Comparison of ENCODE assay signal across 8 mouse cellular contexts in the genomic region with DNA sequence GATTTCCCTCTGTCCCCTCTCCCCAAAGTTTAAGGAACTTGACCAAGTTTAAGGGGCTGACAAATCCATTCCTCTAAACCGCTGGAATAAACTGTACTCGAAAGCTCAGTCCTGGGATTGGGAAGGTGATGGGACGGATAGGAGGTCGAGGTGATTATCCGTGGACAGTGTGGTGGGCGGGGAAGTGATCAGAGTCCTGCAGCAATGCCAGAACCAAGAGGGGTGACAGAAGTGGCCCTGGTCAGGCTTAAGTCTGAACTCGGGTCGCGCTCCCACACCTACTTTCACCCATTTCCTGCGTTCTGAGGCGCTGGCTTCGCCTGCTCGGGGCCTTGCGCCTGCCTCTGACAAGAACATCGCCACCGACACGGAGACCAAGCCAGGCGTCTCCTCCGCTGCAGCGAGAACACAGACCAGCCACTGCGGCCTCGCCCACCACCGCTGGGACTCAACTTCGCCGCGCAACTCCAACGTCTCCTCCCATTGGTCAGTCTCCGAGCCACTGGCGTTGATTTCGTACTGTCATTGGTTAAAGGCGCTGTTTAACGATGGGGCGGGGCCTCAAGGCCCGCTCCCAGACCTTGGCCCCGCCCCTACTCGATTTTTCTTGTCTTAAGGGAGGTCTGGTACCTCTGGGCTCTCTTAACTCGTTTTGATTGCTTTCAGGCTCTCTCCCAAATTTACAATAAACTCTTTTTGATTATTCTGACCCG. TPM values are rescaled to one million over a fixed set of nuclear protein-coding genes. Genes with fewer than 3 reads are reported as not detected.
DNase-seq lines count a peak whose midpoint lies in the region; ATAC-seq lines count a peak whose summit lies in the region.

No protein-coding gene starts in this region.

- peaks cover 12% of the 10 kb centered on the region; the same call in 1 of the 2 replicates for H3K4me1 ChIP-seq in intestine, embryonic 14.5 days (replicated peaks; ENCODE audit: control insufficient read depth, insufficient read depth, low read length)

- H3K4me3 ChIP-seq in intestine, embryonic 14.5 days (ENCODE audit: low read depth, low read length): peak overlapping the region; percentile 53

- DNase-seq in adrenal gland, adult (ENCODE audit: inconsistent age in 2 of 2, low spot score in 1 of 2): peak; percentile 88 to 94
- DNase-seq in embryo, embryonic 10.5 days (ENCODE audit: low spot score): peak; percentile 99
- DNase-seq in gastrocnemius, postnatal 14 days: peak; percentile 88
- peak; percentile 95 for DNase-seq in intestine, embryonic 14.5 days (ENCODE audit: low spot score)
- DNase-seq in left cerebral cortex, postnatal 14 days (ENCODE audit: low spot score in 2 of 2): peak; percentile 90 to 93
- peak; percentile 96 for DNase-seq in mesoderm, embryonic 11.5 days (ENCODE audit: low read depth, low spot score)
- DNase-seq in right cerebral cortex, postnatal 36 days (ENCODE audit: low spot score in 2 of 2): peak; percentile 80 to 82
- DNase-seq in yolk sac, embryonic 10.5 days (ENCODE audit: low spot score): peak; percentile 94

- intact Hi-C loops in gastrocnemius, postnatal 14 days (cut with DNase I; ENCODE audit: low total_unique reads): no loop called here
- intact Hi-C loops in left cerebral cortex, postnatal 14 days (cut with DNase I): no loop called here

- under 1% methylated on average over 38 of the region's 38 CpGs for WGBS in intestine, embryonic 14.5 days

- peak overlapping the region; percentile 84 for H3K4me2 ChIP-seq in intestine, embryonic 14.5 days (ENCODE audit: low read length)

- H3K9me3 ChIP-seq in intestine, embryonic 14.5 days (ENCODE audit: control insufficient read depth, low read length): no peaks in the 10 kb centered on the region

- ATAC-seq in intestine, embryonic 14.5 days (replicated peaks; ENCODE audit: low FRiP score, low TSS enrichment, low read depth): peak; percentile 96

- no peak overlapping the region for H3K27ac ChIP-seq in intestine, embryonic 14.5 days (ENCODE audit: low read depth)

- no peaks in the 10 kb centered on the region for H3K27me3 ChIP-seq in intestine, embryonic 14.5 days (replicated peaks; ENCODE audit: control insufficient read depth, insufficient read depth, low read length)

- H3K9ac ChIP-seq in intestine, embryonic 14.5 days (ENCODE audit: low read length): peak overlapping the region; percentile 46

- H3K36me3 ChIP-seq in intestine, embryonic 14.5 days (ENCODE audit: control insufficient read depth, insufficient read depth, low read length): no peaks in the 10 kb centered on the region

RNA-seq across cellular contexts. Expression of a gene that starts 1.1 kb away (rescaled TPM):
- under 1 TPM; 0.66 to 0.74 TPM for total RNA-seq in gastrocnemius, postnatal 14 days (2021)
- 13.4 and 15.7 TPM in 2 replicates for polyA plus RNA-seq in intestine, embryonic 14.5 days (2014; fragmentation: Nextera tagmentation; extraction: Ambion mirVana)
- total RNA-seq in left cerebral cortex, postnatal 14 days (2021): under 1 TPM; 0.29 to 0.61 TPM

RNA-seq across cellular contexts. Expression of a gene that starts 1.2 kb away (rescaled TPM):
- 1 to 10 TPM; 4.1 to 6.5 TPM for total RNA-seq in gastrocnemius, postnatal 14 days (2021)
- 59.9 and 61.8 TPM in 2 replicates for polyA plus RNA-seq in intestine, embryonic 14.5 days (2014; fragmentation: Nextera tagmentation; extraction: Ambion mirVana)
- 10 to 100 TPM; 26.5 to 30.0 TPM for total RNA-seq in left cerebral cortex, postnatal 14 days (2021)
